Mouse (Mus musculus) testis, adult 2 months (tissue): ENCODE results near the gene Mpdz.

Experiments
- CTCF ChIP-seq: fragments of 200-500 bp; IDR thresholded peaks from 2 replicates; pipeline ENCODE4 v1.5.1; 2012; ENCODE audit warnings: low read depth, mild to moderate bottlenecking, inconsistent platforms, low read length, moderate library complexity; ENCODE audit not compliant: control insufficient read depth, insufficient read depth, insufficient replicate concordance
- POLR2A ChIP-seq: fragments of 200-500 bp; IDR thresholded peaks from 2 replicates; pipeline ENCODE4 v1.6.1; 2012; ENCODE audit warnings: low read depth, mild to moderate bottlenecking, inconsistent platforms, low read length, moderate library complexity; ENCODE audit not compliant: control insufficient read depth

- TF ChIP-seq CTCF = no peak
- no peak for TF ChIP-seq POLR2A
Observed at GRCm38 (mm10) chr4:81483159-81483558, 40.5 kb upstream of the Mpdz start.
